Mouse (Mus musculus) stomach, embryonic 16.5 days (tissue): ENCODE measurements at regions not wholly inside any gene's neighbourhood (a gene's known extent, or its start where the extent isn't known, plus 50 kb on each side); places are given as distances from the start of the nearest gene placed in this dataset.
A peak's percentile ranks its signal among the peaks of the same experiment; 100 is the strongest.

ENCODE experiments used
- ATAC-seq: fragments of 200-750 bp; cut with Nextera tagmentation; 2 replicates; pipeline ENCODE4 v1.8.0; 2017; ENCODE audit warnings: moderate number of reproducible peaks, moderate TSS enrichment; ENCODE audit not compliant: insufficient read depth, low FRiP score
- H3K27ac ChIP-seq: fragments of 300-500 bp; sonication (generic); 2 replicates; pipeline ENCODE4 v1.5.1; 2014; ENCODE audit warnings: low read length
- H3K27me3 ChIP-seq: fragments of 300-500 bp; sonication (generic); 2 replicates; pipeline ENCODE4 v1.6.1; 2014; ENCODE audit warnings: low read length, control low read depth, mixed read lengths; ENCODE audit not compliant: control insufficient read depth, insufficient read depth
- H3K36me3 ChIP-seq: fragments of 300-500 bp; sonication (generic); 2 replicates; pipeline ENCODE4 v1.6.1; 2014; ENCODE audit warnings: low read length; ENCODE audit not compliant: control insufficient read depth, insufficient read depth
- H3K4me1 ChIP-seq: fragments of 300-500 bp; sonication (generic); 2 replicates; pipeline ENCODE4 v1.6.1; 2014; ENCODE audit warnings: low read length, control low read depth, mixed read lengths; ENCODE audit not compliant: control insufficient read depth, insufficient read depth
- H3K4me2 ChIP-seq: fragments of 300-500 bp; sonication (generic); 2 replicates; pipeline ENCODE4 v1.6.1; 2014; ENCODE audit warnings: low read depth, low read length, mixed read lengths
- H3K4me3 ChIP-seq: fragments of 300-500 bp; sonication (generic); replicated peaks from 2 replicates; pipeline ENCODE4 v1.5.1; 2014; ENCODE audit warnings: mild to moderate bottlenecking, low read length
- H3K9ac ChIP-seq: fragments of 300-500 bp; sonication (generic); 2 replicates; pipeline ENCODE4 v1.6.1; 2014; ENCODE audit warnings: low read length
- H3K9me3 ChIP-seq: fragments of 300-500 bp; sonication (generic); replicated peaks from 2 replicates; pipeline ENCODE4 v1.6.1; 2016; ENCODE audit warnings: low read length, control low read depth; ENCODE audit not compliant: control insufficient read depth
- WGBS: fragments of 180-500 bp; shearing (Covaris S2); extraction: QIAGEN DNeasy Blood & Tissue Kit; methylation state at CpG from one replicate; pipeline ENCODE4 v1.1.7; 2014; 5-methylcytosine and 5-hydroxymethylcytosine counted together

- no peak for ATAC-seq
- H3K9ac ChIP-seq = no peak overlapping the region
- H3K27me3 ChIP-seq = no peaks in the 10 kb centered on the region
- H3K4me1 ChIP-seq = peaks cover 3% of the 10 kb centered on the region; the same call in 1 of the 2 replicates
- H3K36me3 ChIP-seq = no peaks in the 10 kb centered on the region
- no peak overlapping the region for H3K4me3 ChIP-seq
- WGBS = 50% methylated on average over 2 of the region's 2 CpGs
- H3K9me3 ChIP-seq = no peaks in the 10 kb centered on the region
- H3K27ac ChIP-seq = no peak overlapping the region
- H3K4me2 ChIP-seq = no peak overlapping the region
Observed at GRCm38 (mm10) chr10:98016596-98017304, 290.2 kb upstream of the C030005K15Rik start.

- Histone ChIP-seq H3K27ac (no peak overlapping the region), H3K4me2 (0 out of 2 replicates have a peak overlapping the region, but pooled peaks have one; percentile 24), H3K27me3 (no peaks in the 10 kb centered on the region), H3K4me1 (peaks cover 3% of the 10 kb centered on the region; the same call in 1 of the 2 replicates), H3K4me3 (no peak overlapping the region), H3K36me3 (no peaks in the 10 kb centered on the region), H3K9me3 (no peaks in the 10 kb centered on the region), H3K9ac (no peak overlapping the region)
- 44% methylated on average over 8 of the region's 8 CpGs for WGBS
- ATAC-seq = no peak
Observed at GRCm38 (mm10) chr10:98029124-98029523, 302.6 kb upstream of the C030005K15Rik start.

- no peaks in the 10 kb centered on the region for H3K9me3 ChIP-seq
- no peaks in the 10 kb centered on the region for H3K36me3 ChIP-seq
- no peak overlapping the region for H3K27ac ChIP-seq
- H3K4me3 ChIP-seq = no peak overlapping the region
- 53% methylated on average over 3 of the region's 3 CpGs for WGBS
- peaks cover 3% of the 10 kb centered on the region; the same call in 1 of the 2 replicates for H3K4me1 ChIP-seq
- no peaks in the 10 kb centered on the region for H3K27me3 ChIP-seq
- no peak for ATAC-seq
- no peak overlapping the region for H3K9ac ChIP-seq
- no peak overlapping the region for H3K4me2 ChIP-seq
Observed at GRCm38 (mm10) chr10:98029621-98030020, 303.1 kb upstream of the C030005K15Rik start.

GRCm38 (mm10) chr10:98032661-98033060 lies 306.1 kb upstream of the C030005K15Rik start:
- no peak for ATAC-seq
- H3K9me3 ChIP-seq = no peaks in the 10 kb centered on the region
- H3K36me3 ChIP-seq = no peaks in the 10 kb centered on the region
- no peak overlapping the region for H3K4me2 ChIP-seq
- H3K27ac ChIP-seq = no peak overlapping the region
- peaks cover 3% of the 10 kb centered on the region; the same call in 1 of the 2 replicates for H3K4me1 ChIP-seq
- no peak overlapping the region for H3K9ac ChIP-seq
- WGBS = 93% methylated on average over 1 of the region's 1 CpGs
- H3K4me3 ChIP-seq = no peak overlapping the region
- no peaks in the 10 kb centered on the region for H3K27me3 ChIP-seq

GRCm38 (mm10) chr10:98041766-98042165 lies 315.2 kb upstream of the C030005K15Rik start:
- Histone ChIP-seq H3K9me3 (no peaks in the 10 kb centered on the region), H3K9ac (no peak overlapping the region), H3K27me3 (no peaks in the 10 kb centered on the region), H3K4me1 (no peaks in the 10 kb centered on the region), H3K36me3 (no peaks in the 10 kb centered on the region), H3K27ac (no peak overlapping the region), H3K4me2 (no peak overlapping the region), H3K4me3 (no peak overlapping the region)
- WGBS = 90% methylated on average over 4 of the region's 4 CpGs
- ATAC-seq = no peak

- Histone ChIP-seq H3K4me1 (no peaks in the 10 kb centered on the region), H3K4me2 (no peak overlapping the region), H3K9ac (no peak overlapping the region), H3K27me3 (no peaks in the 10 kb centered on the region), H3K36me3 (no peaks in the 10 kb centered on the region), H3K27ac (no peak overlapping the region), H3K4me3 (no peak overlapping the region), H3K9me3 (no peaks in the 10 kb centered on the region)
- WGBS = 76% methylated on average over 2 of the region's 2 CpGs
- no peak for ATAC-seq
Observed at GRCm38 (mm10) chr10:98043873-98044272, 317.3 kb upstream of the C030005K15Rik start.

GRCm38 (mm10) chr10:98044579-98044978 lies 318.0 kb upstream of the C030005K15Rik start:
- Histone ChIP-seq H3K9me3 (no peaks in the 10 kb centered on the region), H3K4me3 (no peak overlapping the region), H3K9ac (no peak overlapping the region), H3K4me2 (no peak overlapping the region), H3K4me1 (no peaks in the 10 kb centered on the region), H3K36me3 (no peaks in the 10 kb centered on the region), H3K27me3 (no peaks in the 10 kb centered on the region), H3K27ac (no peak overlapping the region)
- peak; percentile 56 for ATAC-seq

GRCm38 (mm10) chr10:98073432-98073831 lies 346.9 kb upstream of the C030005K15Rik start:
- Histone ChIP-seq H3K4me3 (no peak overlapping the region), H3K36me3 (no peaks in the 10 kb centered on the region), H3K9me3 (no peaks in the 10 kb centered on the region), H3K27ac (no peak overlapping the region), H3K27me3 (no peaks in the 10 kb centered on the region), H3K4me1 (no peaks in the 10 kb centered on the region), H3K9ac (no peak overlapping the region), H3K4me2 (no peak overlapping the region)
- WGBS = 84% methylated on average over 2 of the region's 2 CpGs
- ATAC-seq = no peak

GRCm38 (mm10) chr10:98084881-98085280 lies 358.3 kb upstream of the C030005K15Rik start:
- Histone ChIP-seq H3K36me3 (no peaks in the 10 kb centered on the region), H3K27ac (no peak overlapping the region), H3K4me1 (no peaks in the 10 kb centered on the region), H3K27me3 (no peaks in the 10 kb centered on the region), H3K4me3 (no peak overlapping the region), H3K4me2 (no peak overlapping the region), H3K9me3 (no peaks in the 10 kb centered on the region), H3K9ac (no peak overlapping the region)
- no peak for ATAC-seq
- WGBS = 65% methylated on average over 2 of the region's 2 CpGs
